Mouse (Mus musculus) heart, adult 2 months (tissue): ENCODE data around the gene Slc46a3. TPM values are rescaled to one million over a fixed set of nuclear protein-coding genes. Genes with fewer than 3 reads are reported as not detected.

ENCODE experiments used
- DNase-seq, 2 experiments: peaks; one replicate each; pipeline ENCODE4 v3.0.0; 2021
- H3K27ac ChIP-seq: fragments of 200-600 bp; 2 replicates; pipeline ENCODE4 v1.8.1; 2022
- H3K27me3 ChIP-seq: fragments of 200-500 bp; 2 replicates; pipeline ENCODE4 v1.6.1; 2012; ENCODE audit warnings: mild to moderate bottlenecking, low read length, inconsistent platforms, mixed read lengths; ENCODE audit not compliant: control insufficient read depth, insufficient read depth
- H3K36me3 ChIP-seq: fragments of 200-500 bp; 2 replicates; pipeline ENCODE4 v1.6.1; 2012; ENCODE audit warnings: low read length, inconsistent platforms; ENCODE audit not compliant: control insufficient read depth, insufficient read depth
- H3K4me1 ChIP-seq: fragments of 200-500 bp; 2 replicates; pipeline ENCODE4 v1.6.1; 2011; ENCODE audit warnings: low read length; ENCODE audit not compliant: control insufficient read depth, insufficient read depth
- H3K4me3 ChIP-seq: fragments of 200-600 bp; 2 replicates; pipeline ENCODE4 v1.8.1; 2022
- H3K79me2 ChIP-seq: fragments of 200-500 bp; replicated peaks from 2 replicates; pipeline ENCODE4 v1.6.1; 2012; ENCODE audit warnings: mild to moderate bottlenecking, inconsistent platforms, low read length, moderate library complexity, mixed read lengths; ENCODE audit not compliant: control insufficient read depth, insufficient read depth
- H3K9ac ChIP-seq: fragments of 200-500 bp; 2 replicates; pipeline ENCODE4 v1.6.1; 2012; ENCODE audit warnings: low read depth, mild to moderate bottlenecking, control low read depth, inconsistent platforms, low read length, mixed read lengths
- CTCF ChIP-seq: fragments of 200-600 bp; IDR thresholded peaks from 2 replicates; pipeline ENCODE4 v1.8.1; 2022; ENCODE audit warnings: antibody characterized with exemption, mild to moderate bottlenecking, moderate library complexity
- EP300 ChIP-seq: fragments of 200-500 bp; IDR thresholded peaks from 2 replicates; pipeline ENCODE4 v1.6.1; 2011; ENCODE audit warnings: low read depth, low read length, control low read depth; ENCODE audit not compliant: insufficient read depth
- POLR2A ChIP-seq: fragments of 200-500 bp; IDR thresholded peaks from 2 replicates; pipeline ENCODE4 v1.6.1; 2011; ENCODE audit warnings: mild to moderate bottlenecking, low read depth, low read length, control low read depth; ENCODE audit not compliant: insufficient read depth
- WGBS: fragments of 180-500 bp; shearing (Covaris S2); methylation state at CpG from one replicate; pipeline ENCODE4 v1.1.7; 2018; 5-methylcytosine and 5-hydroxymethylcytosine counted together
- intact Hi-C: fragments of 180-260 bp; cut with DNase I; formaldehyde crosslinking; loops from one replicate; pipeline ENCODE4 v1.15.1; 2025
- polyA plus RNA-seq: library from polyadenylated mRNA; depleted of rRNA; stranded (reverse); fragments of >200 nt; gene quantifications from 2 replicates; pipeline ENCODE4 v1.2.3, GENCODE M21; 2012
- total RNA-seq, 2 experiments: library from RNA; stranded (reverse); gene quantifications; 2 replicates each; pipeline ENCODE4 v1.2.3; 2021

The Slc46a3 gene
- total and polyA plus RNA-seq, 3 experiments: 7.1 to 30.1 (median 16.4) TPM

- Histone ChIP-seq H3K4me1 (no peaks in the 10 kb centered on the region; the same call in 1 of the 2 replicates), H3K4me3 (no peak overlapping the region), H3K9ac (no peak overlapping the region), H3K79me2 (no peaks in the 10 kb centered on the region), H3K36me3 (no peaks in the 10 kb centered on the region), H3K27ac (no peak overlapping the region), H3K27me3 (no peaks in the 10 kb centered on the region)
- DNase-seq: no peak
- TF ChIP-seq POLR2A (no peak), EP300 (no peak), CTCF (no peak)
- intact Hi-C loops: loop anchor here (10.0 kb wide), 1 partner anchor 510 kb away; no protein-coding TSS in a partner anchor
- 79% methylated on average over 5 of the region's 5 CpGs for WGBS
Observed at GRCm38 (mm10) chr5:147924621-147925020, 30.0 kb upstream of the Slc46a3 start.

GRCm38 (mm10) chr5:147918044-147918846 lies 23.6 kb upstream of the Slc46a3 start:
- no peaks in the 10 kb centered on the region for H3K36me3 ChIP-seq
- H3K9ac ChIP-seq: no peak overlapping the region
- no peak overlapping the region for H3K4me3 ChIP-seq
- no peak for TF ChIP-seq EP300
- TF ChIP-seq CTCF: no peak
- no peak for TF ChIP-seq POLR2A
- no peaks in the 10 kb centered on the region for H3K79me2 ChIP-seq
- no peaks in the 10 kb centered on the region for H3K27me3 ChIP-seq
- H3K4me1 ChIP-seq: peaks cover 2% of the 10 kb centered on the region; the same call in 1 of the 2 replicates
- intact Hi-C loops: no loop called here
- peak; percentile 34 to 51 for DNase-seq
- WGBS: 38% methylated on average over 17 of the region's 17 CpGs
- H3K27ac ChIP-seq: peak overlapping the region; percentile 36; the same call in 1 of the 2 replicates

- Histone ChIP-seq H3K27me3 (no peaks in the 10 kb centered on the region), H3K36me3 (no peaks in the 10 kb centered on the region), H3K9ac (no peak overlapping the region), H3K27ac (no peak overlapping the region), H3K4me1 (peaks cover 2% of the 10 kb centered on the region; the same call in 1 of the 2 replicates), H3K4me3 (no peak overlapping the region), H3K79me2 (no peaks in the 10 kb centered on the region)
- no peak for DNase-seq
- intact Hi-C loops: no loop called here
- 84% methylated on average over 9 of the region's 9 CpGs for WGBS
- TF ChIP-seq POLR2A (no peak), CTCF (no peak), EP300 (no peak)
Observed at GRCm38 (mm10) chr5:147916171-147916570, 21.6 kb upstream of the Slc46a3 start.

GRCm38 (mm10) chr5:147915038-147915566 lies 20.5 kb upstream of the Slc46a3 start:
- peaks cover 2% of the 10 kb centered on the region; the same call in 1 of the 2 replicates for H3K4me1 ChIP-seq
- no peak for DNase-seq
- H3K27me3 ChIP-seq: no peaks in the 10 kb centered on the region
- no peaks in the 10 kb centered on the region for H3K79me2 ChIP-seq
- intact Hi-C loops: no loop called here
- no peak overlapping the region for H3K4me3 ChIP-seq
- no peaks in the 10 kb centered on the region for H3K36me3 ChIP-seq
- H3K27ac ChIP-seq: no peak overlapping the region
- TF ChIP-seq POLR2A: no peak
- TF ChIP-seq CTCF: peak; percentile 56
- TF ChIP-seq EP300: no peak
- 37% methylated on average over 6 of the region's 6 CpGs for WGBS
- no peak overlapping the region for H3K9ac ChIP-seq

- DNase-seq: peak in 1 of 2 experiments; percentile 18
- Histone ChIP-seq H3K36me3 (no peaks in the 10 kb centered on the region), H3K4me3 (no peak overlapping the region), H3K27me3 (no peaks in the 10 kb centered on the region; the same call in 1 of the 2 replicates), H3K27ac (no peak overlapping the region), H3K9ac (no peak overlapping the region), H3K79me2 (no peaks in the 10 kb centered on the region), H3K4me1 (no peaks in the 10 kb centered on the region)
- intact Hi-C loops: no loop called here
- TF ChIP-seq POLR2A (no peak), CTCF (no peak), EP300 (no peak)
- WGBS: 35% methylated on average over 14 of the region's 14 CpGs
Observed at GRCm38 (mm10) chr5:147913241-147913842, 18.7 kb upstream of the Slc46a3 start.

- Histone ChIP-seq H3K4me3 (no peak overlapping the region), H3K4me1 (no peaks in the 10 kb centered on the region), H3K9ac (no peak overlapping the region), H3K36me3 (no peaks in the 10 kb centered on the region), H3K27me3 (no peaks in the 10 kb centered on the region; the same call in 1 of the 2 replicates), H3K27ac (no peak overlapping the region), H3K79me2 (no peaks in the 10 kb centered on the region)
- peak in 1 of 2 experiments; percentile 67 for DNase-seq
- intact Hi-C loops: no loop called here
- TF ChIP-seq EP300 (peak; percentile 85; the same call in 1 of the 2 replicates), CTCF (no peak), POLR2A (no peak)
- WGBS: 63% methylated on average over 5 of the region's 5 CpGs
Observed at GRCm38 (mm10) chr5:147911744-147912143, 17.1 kb upstream of the Slc46a3 start.
